Mouse (Mus musculus) leukemia stem cell, adult 10-12 weeks (primary cell): ENCODE measurements around the gene Slain1. TPM values are rescaled to one million over a fixed set of nuclear protein-coding genes. Genes with fewer than 3 reads are reported as not detected.

Experiments
- polyA plus RNA-seq: library from polyadenylated mRNA; stranded (reverse); fragments of >175 nt; gene quantifications from 2 replicates; pipeline ENCODE4 v1.2.3, GENCODE M21; 2012; ENCODE audit warnings: low replicate concordance

Gene Slain1
- polyA plus RNA-seq: 5.4 and 13.0 TPM in 2 replicates

GRCm38 (mm10) chr14:103649896-103650334 lies at the start of gene Slain1:
Slain1 (plus strand) TSS chr14:103650228.

Other genes starting within 250 kb of the Slain1 start
- not detected in 2 replicates for gene Scel, start 136.9 kb upstream of the Slain1 start, polyA plus RNA-seq
- gene Ednrb, start 194.2 kb downstream of the Slain1 start, polyA plus RNA-seq: 0.06 TPM in 1 of 2 replicates, not detected in the other